Mouse (Mus musculus) bone marrow macrophage, adult 2 months (primary cell): ENCODE results near the gene Mrps33.

Source experiments
- CTCF ChIP-seq: IDR thresholded peaks from 2 replicates; pipeline ENCODE4 v1.5.1; 2012; ENCODE audit warnings: low read depth, mild to moderate bottlenecking, low read length, moderate library complexity
- POLR2A ChIP-seq: IDR thresholded peaks from 2 replicates; pipeline ENCODE4 v1.6.1; 2012; ENCODE audit warnings: mild to moderate bottlenecking, low read depth, low read length, borderline replicate concordance

DNA sequence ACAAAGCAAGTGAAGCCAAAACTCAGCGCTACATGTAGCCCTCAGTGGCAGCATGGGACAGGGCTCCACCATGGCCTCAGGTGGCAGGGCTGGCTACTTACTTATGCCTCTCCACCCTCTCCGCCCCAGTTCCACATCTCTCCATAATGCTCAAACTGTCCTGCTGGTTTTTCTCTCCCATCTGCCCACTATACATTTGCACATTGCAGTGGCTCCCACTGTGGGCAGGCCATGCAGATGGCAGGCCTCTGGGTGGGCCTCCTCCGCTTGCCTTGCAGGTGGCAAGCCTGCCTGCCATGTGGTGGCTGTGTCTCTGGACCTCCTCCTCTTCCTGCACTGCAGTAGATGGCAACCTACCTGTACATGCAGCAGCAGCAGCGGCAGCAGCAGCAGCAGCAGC, 38.9 kb upstream of the Mrps33 start:
- TF ChIP-seq CTCF = no peak
- TF ChIP-seq POLR2A = no peak
